Mouse (Mus musculus): ENCODE results near the gene Kdsr. TPM values are rescaled to one million over a fixed set of nuclear protein-coding genes. Genes with fewer than 3 reads are reported as not detected.

Kdsr gene
- 23.1 TPM for polyA plus RNA-seq (2014; fragmentation: Illumina TruSeq; extraction: RNeasy Lipid Tissue Mini Kit (QIAGEN cat#74804); ENCODE audit: low read depth, low replicate concordance)

DNA sequence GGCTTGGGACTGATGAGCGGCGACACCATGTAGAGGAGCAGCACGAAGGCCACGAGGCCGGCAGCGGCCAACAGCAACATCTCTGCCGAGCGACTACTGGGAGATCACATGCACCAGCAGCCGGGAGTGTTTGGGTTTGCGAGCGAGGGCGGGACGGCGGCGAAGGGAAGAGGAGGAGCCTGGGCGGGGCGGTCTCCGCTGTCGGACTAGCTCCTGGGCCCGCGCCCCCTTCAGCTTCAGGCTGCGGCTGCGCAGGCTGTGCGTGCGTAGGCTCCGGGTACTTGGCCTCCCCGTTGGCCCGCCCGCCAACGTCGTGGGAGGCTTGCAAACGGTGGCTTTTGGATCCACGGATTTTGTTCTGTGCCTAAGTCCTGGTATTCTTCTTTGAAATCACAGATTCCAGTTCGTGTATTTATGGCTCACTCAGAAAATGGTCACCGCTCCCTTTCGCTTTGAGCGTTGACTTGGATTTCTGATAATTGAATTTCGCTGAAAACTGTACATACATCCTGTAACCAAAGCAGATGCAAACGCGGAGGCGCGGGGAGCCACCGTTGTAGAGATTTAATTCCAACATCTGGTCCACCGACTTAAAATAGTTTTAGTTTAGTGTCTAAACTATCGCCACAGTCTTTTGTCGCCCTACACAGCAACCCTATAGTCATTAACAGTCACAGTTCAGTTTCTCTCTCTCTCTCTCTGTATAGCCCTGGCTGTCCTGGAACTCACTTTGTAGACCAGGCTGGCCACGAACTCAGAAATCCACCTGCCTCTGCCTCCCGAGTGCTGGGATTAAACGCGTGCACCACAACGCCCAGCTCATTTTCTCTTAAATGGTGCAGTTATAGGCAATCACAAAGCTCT is at the start of gene Kdsr:
Gene Kdsr (minus strand): TSS at position 156 of the 864 bp plus-strand sequence.

DNA sequence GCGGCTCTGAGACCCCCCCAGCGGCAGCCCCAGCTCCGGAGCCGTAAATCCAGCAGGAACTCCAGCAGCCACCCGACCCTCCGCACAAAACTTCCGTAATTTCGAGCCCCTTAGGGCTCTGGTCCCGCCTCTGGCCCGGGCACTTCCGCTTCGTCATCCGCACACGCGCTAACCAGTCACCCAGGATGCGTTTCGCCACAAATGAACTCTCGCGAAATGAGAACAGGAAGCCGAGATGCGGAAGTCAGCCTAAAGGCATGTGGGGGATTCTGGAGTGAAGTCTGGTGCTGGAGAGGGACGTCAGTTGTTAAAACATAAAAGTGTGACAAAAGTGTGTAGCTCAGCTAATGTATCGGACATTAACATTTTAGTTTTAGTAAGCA is 37.0 kb upstream of the Kdsr start, which contains the start of gene Vps4b:
Gene Vps4b (minus strand): TSS at position 187 of the 383 bp plus-strand sequence.

DNA sequence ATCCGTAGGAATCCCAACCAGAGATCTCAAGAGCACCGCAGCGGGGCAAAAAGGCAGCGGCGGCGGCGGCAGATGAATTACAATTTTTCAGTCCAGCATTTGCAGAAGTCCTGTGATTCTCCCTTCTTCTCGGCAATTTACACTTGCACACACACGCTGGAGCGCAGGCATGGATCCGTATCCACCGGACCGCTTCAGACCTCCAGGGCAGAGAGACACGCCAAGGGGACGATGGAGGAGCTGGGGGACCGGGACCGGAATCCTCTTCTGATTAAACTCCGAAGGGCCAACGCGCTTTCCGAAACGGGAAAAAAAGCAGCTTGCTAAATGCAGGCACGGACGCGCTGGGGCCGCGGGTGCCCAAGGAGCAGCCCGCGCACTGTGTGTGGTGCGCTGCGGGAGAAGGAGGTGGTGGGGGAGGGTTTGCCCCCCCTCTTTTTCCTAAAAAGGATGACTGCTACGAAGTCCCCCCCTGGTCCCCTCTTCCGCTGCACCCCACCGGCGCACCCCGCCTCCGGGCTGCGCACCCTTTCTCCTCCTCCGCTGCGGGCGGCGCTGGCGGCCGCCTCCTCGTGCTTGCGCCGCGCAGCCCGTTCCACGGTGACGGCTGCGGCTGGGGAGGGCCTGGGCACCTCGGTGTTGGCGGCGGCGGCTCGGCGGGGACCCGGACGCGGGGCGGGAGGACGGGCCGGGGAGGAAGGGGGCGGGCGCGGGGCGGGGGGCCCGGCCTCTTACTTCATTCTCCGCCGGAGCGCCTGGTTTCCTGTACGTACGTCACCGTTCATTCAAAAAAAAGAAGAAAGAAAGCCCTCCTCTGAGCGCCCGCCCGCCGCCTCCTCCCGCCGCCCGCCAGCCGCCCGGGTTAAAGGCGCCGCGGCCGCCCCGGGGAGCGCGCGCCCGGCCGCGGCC is 45.7 kb downstream of the Kdsr start, which contains the start of gene Bcl2:
Gene Bcl2 (minus strand): TSS at position 654 of the 909 bp plus-strand sequence.

Other genes with a start within 250 kb of the Kdsr start
- 13.4 TPM for gene Bcl2, start 45.5 kb downstream of the Kdsr start, polyA plus RNA-seq (2014; fragmentation: Illumina TruSeq; extraction: RNeasy Lipid Tissue Mini Kit (QIAGEN cat#74804); ENCODE audit: low read depth, low replicate concordance)
- 218 TPM for gene Vps4b, start 37.0 kb upstream of the Kdsr start, polyA plus RNA-seq (2014; fragmentation: Illumina TruSeq; extraction: RNeasy Lipid Tissue Mini Kit (QIAGEN cat#74804); ENCODE audit: low read depth, low replicate concordance)
- gene Serpinb5, start 101.4 kb upstream of the Kdsr start, polyA plus RNA-seq (2014; fragmentation: Illumina TruSeq; extraction: RNeasy Lipid Tissue Mini Kit (QIAGEN cat#74804); ENCODE audit: low read depth, low replicate concordance): 329 TPM
- not detected for gene Serpinb12, start 174.7 kb upstream of the Kdsr start, polyA plus RNA-seq (2014; fragmentation: Illumina TruSeq; extraction: RNeasy Lipid Tissue Mini Kit (QIAGEN cat#74804); ENCODE audit: low read depth, low replicate concordance)
- not detected for gene Serpinb13, start 221.3 kb upstream of the Kdsr start, polyA plus RNA-seq (2014; fragmentation: Illumina TruSeq; extraction: RNeasy Lipid Tissue Mini Kit (QIAGEN cat#74804); ENCODE audit: low read depth, low replicate concordance)